Mouse (Mus musculus) stomach, embryonic 14.5 days (tissue): ENCODE measurements around the gene Sparc. TPM values are rescaled to one million over a fixed set of nuclear protein-coding genes. Genes with fewer than 3 reads are reported as not detected.

Experiments
- ATAC-seq: fragments of 200-750 bp; cut with Nextera tagmentation; 2 replicates; pipeline ENCODE4 v1.8.0; 2017; ENCODE audit warnings: low read depth, moderate TSS enrichment; ENCODE audit not compliant: insufficient number of reproducible peaks, insufficient read depth, low FRiP score
- H3K27ac ChIP-seq: fragments of 300-500 bp; sonication (generic); 2 replicates; pipeline ENCODE4 v1.5.1; 2014; ENCODE audit warnings: mild to moderate bottlenecking, low read length, moderate library complexity, mixed read lengths
- H3K27me3 ChIP-seq: fragments of 300-500 bp; sonication (generic); 2 replicates; pipeline ENCODE4 v1.6.1; 2014; ENCODE audit warnings: low read length, control low read depth, mixed read lengths; ENCODE audit not compliant: control insufficient read depth, insufficient read depth
- H3K36me3 ChIP-seq: fragments of 300-500 bp; sonication (generic); 2 replicates; pipeline ENCODE4 v1.6.1; 2014; ENCODE audit warnings: mild to moderate bottlenecking, control low read depth, low read length, moderate library complexity, mixed read lengths; ENCODE audit not compliant: control insufficient read depth, insufficient read depth
- H3K4me1 ChIP-seq: fragments of 300-500 bp; sonication (generic); 2 replicates; pipeline ENCODE4 v1.6.1; 2014; ENCODE audit warnings: low read length, control low read depth, mixed read lengths; ENCODE audit not compliant: control insufficient read depth, insufficient read depth
- H3K4me2 ChIP-seq: fragments of 300-500 bp; sonication (generic); replicated peaks from 2 replicates; pipeline ENCODE4 v1.6.1; 2014; ENCODE audit warnings: low read depth, low read length, control low read depth
- H3K4me3 ChIP-seq: fragments of 300-500 bp; sonication (generic); 2 replicates; pipeline ENCODE4 v1.5.1; 2014; ENCODE audit warnings: low read depth, low read length, control low read depth
- H3K9ac ChIP-seq: fragments of 300-500 bp; sonication (generic); replicated peaks from 2 replicates; pipeline ENCODE4 v1.6.1; 2014; ENCODE audit warnings: low read depth, mild to moderate bottlenecking, control low read depth, low read length, moderate library complexity, mixed read lengths
- H3K9me3 ChIP-seq: fragments of 300-500 bp; sonication (generic); 2 replicates; pipeline ENCODE4 v1.6.1; 2016; ENCODE audit warnings: low read depth, low read length, control low read depth; ENCODE audit not compliant: control insufficient read depth
- WGBS: fragments of 180-500 bp; shearing (Covaris S2); extraction: QIAGEN DNeasy Blood & Tissue Kit; methylation state at CpG from one replicate; pipeline ENCODE4 v1.1.7; 2014; 5-methylcytosine and 5-hydroxymethylcytosine counted together
- polyA plus RNA-seq: library from polyadenylated mRNA; unstranded; fragments of >200 nt; fragmentation: Nextera tagmentation; extraction: Ambion mirVana; gene quantifications from 2 replicates; pipeline ENCODE4 v1.2.1, GENCODE M21; 2014

The Sparc gene
- polyA plus RNA-seq, 1 experiment from 2014 or later = 1,638 TPM

DNA sequence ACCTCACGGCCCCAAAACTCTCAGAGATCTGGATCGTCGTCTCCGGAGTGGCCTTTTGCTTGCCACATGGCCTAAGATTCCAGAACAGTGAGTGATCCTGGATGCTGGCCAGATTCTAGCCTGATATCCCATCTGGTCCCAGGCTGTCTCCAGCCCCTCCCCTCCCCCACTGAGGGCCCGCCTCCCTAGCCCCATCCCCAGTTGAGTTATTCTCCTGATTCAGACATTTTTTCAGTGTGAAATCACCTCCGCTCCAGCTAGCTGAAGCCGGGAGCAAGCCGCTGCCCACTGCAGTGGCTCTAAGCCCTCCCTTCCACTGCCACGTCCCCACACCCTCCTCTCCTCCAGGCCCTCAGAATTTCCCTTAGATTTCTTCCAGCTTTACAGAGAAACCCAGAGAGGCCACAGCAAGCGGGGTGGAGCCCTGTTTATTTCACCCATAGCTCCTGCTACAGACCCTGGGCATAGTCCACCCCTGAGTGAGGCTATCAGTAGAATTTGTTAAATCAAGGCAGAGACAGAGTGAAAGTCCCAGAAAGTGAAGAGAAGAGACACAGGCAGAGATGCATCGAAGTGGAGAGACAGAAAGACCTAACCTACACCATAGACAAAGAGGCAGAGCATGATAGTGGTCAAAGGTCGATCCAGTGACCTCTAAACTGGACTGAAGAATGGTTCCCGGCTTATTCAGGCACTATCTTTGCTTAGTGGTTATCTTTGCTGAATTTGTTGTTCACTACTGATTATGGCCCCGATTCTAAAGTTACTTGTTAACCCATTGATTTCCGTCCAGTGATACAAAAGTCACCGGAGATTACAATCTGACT is 5.4 kb upstream of the Sparc start:
- H3K4me2 ChIP-seq = peak overlapping the region; percentile 10; the same call in 1 of the 2 replicates
- peak; percentile 91 for ATAC-seq
- no peak overlapping the region for H3K4me3 ChIP-seq
- no peaks in the 10 kb centered on the region for H3K27me3 ChIP-seq
- no peak overlapping the region for H3K9ac ChIP-seq
- no peaks in the 10 kb centered on the region for H3K36me3 ChIP-seq
- H3K9me3 ChIP-seq = no peaks in the 10 kb centered on the region
- peaks cover 31% of the 10 kb centered on the region; the same call in 1 of the 2 replicates for H3K4me1 ChIP-seq
- peak overlapping the region; percentile 94 for H3K27ac ChIP-seq
- 22% methylated on average over 16 of the region's 16 CpGs for WGBS

DNA sequence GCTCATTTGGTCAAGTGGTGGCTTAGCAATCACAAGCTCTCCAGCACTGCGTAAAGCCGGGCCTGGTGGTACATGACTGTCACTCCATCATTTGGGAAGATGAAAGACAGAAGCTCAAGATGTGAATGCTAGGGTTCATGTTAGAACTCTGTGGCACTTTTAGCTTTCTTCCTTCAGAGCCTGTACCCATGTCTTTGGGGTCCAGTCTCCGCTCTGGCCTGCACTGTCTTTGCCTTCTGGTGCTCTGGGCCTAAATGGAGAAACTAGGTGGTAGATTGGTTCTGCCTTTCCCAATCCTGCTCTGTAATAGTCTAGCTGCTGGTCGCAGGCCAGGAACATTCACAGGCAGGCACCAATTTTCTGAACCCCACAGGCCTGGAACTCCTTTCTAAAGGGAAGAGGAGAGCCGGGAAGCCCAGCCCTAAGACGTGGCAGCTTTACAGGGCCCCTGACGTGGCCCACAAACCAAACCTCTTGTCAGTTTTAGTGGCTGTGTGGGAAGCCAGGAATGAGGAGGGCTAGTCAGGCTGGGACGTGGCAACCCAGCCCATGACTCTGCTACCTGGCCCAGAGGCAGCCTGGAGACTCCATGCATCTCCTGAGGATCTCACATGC is 1.9 kb upstream of the Sparc start:
- peaks cover 45% of the 10 kb centered on the region; the same call in 1 of the 2 replicates for H3K4me1 ChIP-seq

DNA sequence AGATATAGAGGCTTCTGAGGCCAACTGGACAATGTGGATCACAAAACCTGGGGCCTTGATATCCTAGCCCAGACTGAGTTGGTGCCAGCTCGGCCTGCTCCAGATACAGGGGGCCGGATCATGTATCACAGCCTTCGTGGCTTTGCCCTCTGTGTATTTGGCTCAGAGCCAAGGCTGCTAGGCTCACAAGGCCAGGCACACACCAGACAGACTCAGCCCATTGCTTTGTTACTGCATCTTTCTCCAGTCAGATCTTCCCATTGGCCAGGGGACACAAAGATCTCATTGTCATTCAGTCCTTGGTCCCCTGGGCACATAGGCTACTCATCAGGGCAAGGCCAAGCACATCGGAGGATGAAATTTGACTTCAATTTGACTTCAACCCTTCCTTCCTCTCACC is 773 bp upstream of the Sparc start:
- Histone ChIP-seq H3K4me1 (peaks cover 44% of the 10 kb centered on the region; the same call in 1 of the 2 replicates), H3K27ac (peak overlapping the region; percentile 57; the same call in 1 of the 2 replicates)
- peak; percentile 24; the same call in 1 of the 2 replicates for ATAC-seq

More for the DNA sequence above, 1.9 kb upstream of the Sparc start:
- 77% methylated on average over 8 of the region's 8 CpGs for WGBS
- Histone ChIP-seq H3K36me3 (no peaks in the 10 kb centered on the region), H3K4me2 (no peak overlapping the region), H3K27ac (peak overlapping the region; percentile 57; the same call in 1 of the 2 replicates), H3K9me3 (no peaks in the 10 kb centered on the region), H3K9ac (no peak overlapping the region), H3K4me3 (no peak overlapping the region), H3K27me3 (no peaks in the 10 kb centered on the region)
- no peak for ATAC-seq

DNA sequence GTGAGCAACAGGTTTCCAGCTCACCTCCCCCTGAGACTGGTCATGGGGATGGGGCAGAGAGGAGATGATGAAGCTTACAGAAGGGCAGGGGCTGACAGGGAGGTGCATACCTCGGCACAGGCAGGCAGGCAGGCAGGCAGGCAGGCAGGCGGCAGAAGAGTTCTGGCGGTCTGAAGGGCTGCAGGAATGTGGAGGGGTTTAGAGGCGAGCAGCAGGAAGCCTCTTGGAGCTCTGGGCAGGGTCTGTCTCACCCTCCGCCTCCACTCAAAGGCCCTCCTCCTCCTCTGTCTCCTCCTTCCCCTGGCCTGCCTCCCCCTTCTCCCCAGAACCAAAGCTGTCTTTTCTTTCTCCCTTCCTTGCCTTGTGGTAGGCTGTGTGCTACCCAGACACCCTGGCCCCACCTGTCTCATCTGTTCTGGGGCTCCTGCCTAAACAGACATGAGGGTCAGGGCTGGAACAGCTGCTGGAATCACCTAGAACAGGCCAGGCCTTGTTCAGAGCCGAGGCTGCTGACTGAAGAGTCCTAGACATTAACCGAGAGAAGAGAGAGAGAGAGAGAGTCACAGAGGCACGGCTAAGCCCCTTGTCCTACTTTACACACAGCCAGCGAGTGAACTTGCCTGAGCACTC is 3.2 kb downstream of the Sparc start:
- peak; percentile 83 for ATAC-seq
- H3K9me3 ChIP-seq = no peaks in the 10 kb centered on the region
- peak overlapping the region; percentile 63 for H3K4me2 ChIP-seq
- H3K36me3 ChIP-seq = no peaks in the 10 kb centered on the region
- H3K9ac ChIP-seq = peak overlapping the region; percentile 86
- peak overlapping the region; percentile 99 for H3K27ac ChIP-seq
- 8% methylated on average over 9 of the region's 9 CpGs for WGBS
- no peaks in the 10 kb centered on the region for H3K27me3 ChIP-seq
- H3K4me3 ChIP-seq = peak overlapping the region; percentile 71
- peaks cover 50% of the 10 kb centered on the region for H3K4me1 ChIP-seq

More for the DNA sequence above, 773 bp upstream of the Sparc start:
- Histone ChIP-seq H3K4me2 (no peak overlapping the region), H3K9ac (no peak overlapping the region), H3K4me3 (no peak overlapping the region), H3K9me3 (no peaks in the 10 kb centered on the region), H3K36me3 (no peaks in the 10 kb centered on the region), H3K27me3 (no peaks in the 10 kb centered on the region)
- WGBS = 25% methylated on average over 4 of the region's 4 CpGs

DNA sequence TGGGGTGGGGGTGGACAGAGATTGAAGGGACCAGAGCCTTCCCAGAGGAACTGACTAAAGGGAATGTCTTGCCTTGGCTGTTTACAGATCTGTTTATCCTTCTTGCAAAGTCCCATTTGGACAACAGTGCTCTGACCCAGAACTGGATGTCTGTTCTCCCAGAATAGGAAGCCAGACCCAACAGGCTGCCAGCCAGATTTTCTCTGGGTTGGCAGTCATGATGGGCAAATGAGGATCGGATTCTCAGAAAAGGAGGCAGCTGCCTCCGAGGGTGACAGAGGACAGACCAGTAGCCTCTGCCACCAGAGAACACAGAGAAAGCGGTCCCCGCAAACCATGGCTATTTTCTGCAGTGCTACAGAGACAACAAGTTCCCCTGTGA is 3.7 kb downstream of the Sparc start:
- Histone ChIP-seq H3K4me2 (peak overlapping the region; percentile 63), H3K4me1 (peaks cover 50% of the 10 kb centered on the region), H3K36me3 (no peaks in the 10 kb centered on the region), H3K9me3 (no peaks in the 10 kb centered on the region), H3K27ac (peak overlapping the region; percentile 99), H3K27me3 (no peaks in the 10 kb centered on the region), H3K4me3 (peak overlapping the region; percentile 71), H3K9ac (peak overlapping the region; percentile 86)
- ATAC-seq = no peak
- WGBS = 4% methylated on average over 4 of the region's 4 CpGs

DNA sequence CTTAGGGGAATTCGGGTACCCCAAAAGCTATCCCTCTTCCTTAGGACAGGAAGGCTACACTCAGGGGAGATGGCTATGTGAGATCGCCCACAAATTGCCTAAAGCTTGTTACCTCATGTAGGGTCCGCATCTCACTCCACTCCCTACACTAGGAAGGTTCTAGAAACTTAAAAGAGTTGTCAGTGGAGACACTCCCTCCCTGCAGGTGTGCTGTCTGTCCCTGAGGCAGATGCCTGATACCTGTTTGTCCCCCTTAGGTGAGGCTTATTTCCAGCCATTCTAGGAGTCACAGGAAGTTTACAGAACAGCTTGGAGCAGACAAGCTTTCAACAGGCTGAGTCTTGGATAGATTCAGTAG is 4.3 kb downstream of the Sparc start:
- no peak for ATAC-seq
- no peaks in the 10 kb centered on the region for H3K9me3 ChIP-seq
- no peaks in the 10 kb centered on the region for H3K36me3 ChIP-seq
- peak overlapping the region; percentile 86 for H3K9ac ChIP-seq
- H3K27me3 ChIP-seq = no peaks in the 10 kb centered on the region
- H3K4me2 ChIP-seq = peak overlapping the region; percentile 63
- H3K4me1 ChIP-seq = peaks cover 47% of the 10 kb centered on the region
- H3K4me3 ChIP-seq = peak overlapping the region; percentile 71
- peak overlapping the region; percentile 99 for H3K27ac ChIP-seq
- 6% methylated on average over 3 of the region's 3 CpGs for WGBS

DNA sequence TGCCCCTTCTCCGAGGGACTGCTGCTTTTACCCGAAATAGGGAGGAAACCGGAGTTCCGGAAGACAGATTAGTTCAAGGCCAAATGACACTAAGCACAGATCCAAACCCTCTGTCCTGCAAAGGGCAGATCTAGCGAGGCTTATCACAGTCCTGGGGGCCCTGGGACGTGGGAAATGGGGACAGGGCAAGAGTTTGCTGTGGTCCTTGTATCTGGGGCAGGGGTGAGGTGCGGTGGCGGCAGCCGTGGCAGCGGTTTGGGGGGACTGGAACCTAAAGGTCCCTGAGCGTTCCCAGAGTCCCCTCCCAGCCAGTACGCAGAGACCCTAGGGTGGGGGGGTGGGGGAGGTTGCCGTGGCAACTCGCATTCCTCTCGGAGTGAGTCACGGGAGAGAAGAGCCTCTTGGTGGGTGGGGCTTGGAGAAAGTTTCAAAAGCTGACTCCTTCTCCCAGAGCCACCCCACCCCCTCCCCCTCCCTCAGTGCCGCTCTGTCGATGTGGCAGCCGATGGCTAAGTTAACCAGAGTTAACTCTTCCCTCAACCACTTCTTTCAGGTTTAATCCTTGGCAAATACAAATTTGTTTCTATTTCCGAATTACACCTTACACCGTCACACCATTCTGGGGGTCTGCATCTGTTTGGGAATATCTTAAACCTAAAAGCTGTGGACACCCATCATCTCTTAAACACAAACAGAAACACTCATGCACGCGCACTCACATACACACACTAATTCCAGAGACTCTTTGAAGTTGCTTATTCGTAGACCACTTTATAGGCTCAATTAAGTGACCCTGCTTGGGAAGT is 4.9 kb downstream of the Sparc start:
- Histone ChIP-seq H3K36me3 (no peaks in the 10 kb centered on the region; the same call in 1 of the 2 replicates), H3K9ac (peak overlapping the region; percentile 86), H3K27me3 (no peaks in the 10 kb centered on the region), H3K4me2 (peak overlapping the region; percentile 63), H3K9me3 (no peaks in the 10 kb centered on the region), H3K4me3 (peak overlapping the region; percentile 71), H3K4me1 (peaks cover 44% of the 10 kb centered on the region), H3K27ac (peak overlapping the region; percentile 99)
- peak; percentile 68; the same call in 1 of the 2 replicates for ATAC-seq
- under 1% methylated on average over 24 of the region's 24 CpGs for WGBS
